Mouse (Mus musculus): ENCODE measurements around the gene Lekr1. TPM values are rescaled to one million over a fixed set of nuclear protein-coding genes. Genes with fewer than 3 reads are reported as not detected.

The Lekr1 gene
- polyA plus RNA-seq, 1 experiment, result 0.39 TPM

DNA sequence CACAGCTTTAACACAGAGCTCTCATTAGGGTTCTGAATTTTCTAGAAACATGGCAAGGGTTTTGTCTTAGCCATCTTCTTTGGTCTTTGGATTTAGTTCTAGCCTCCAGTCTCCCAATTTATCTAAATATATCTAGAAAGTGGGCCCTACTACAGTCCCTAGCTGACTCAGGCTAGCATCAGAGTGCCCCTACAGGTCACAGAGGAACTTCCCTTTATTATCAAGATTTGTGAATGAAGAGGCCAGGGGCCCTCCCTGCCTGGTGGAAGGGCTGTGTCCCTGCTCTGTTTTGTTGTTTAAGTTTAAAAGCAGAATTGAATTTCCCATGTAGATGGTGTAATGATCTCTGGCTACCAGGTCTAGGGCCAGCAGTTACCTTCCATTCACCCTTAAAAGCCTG is 173.6 kb downstream of the Lekr1 start:
- H3K27me3 ChIP-seq (ENCODE audit: control insufficient read depth, insufficient read depth, insufficient read length), result no peaks in the 10 kb centered on the region
- H3K36me3 ChIP-seq (ENCODE audit: control insufficient read depth, insufficient read depth), result no peaks in the 10 kb centered on the region
- no peaks in the 10 kb centered on the region for H3K79me2 ChIP-seq (ENCODE audit: control insufficient read depth, insufficient read depth)
- no peak overlapping the region for H3ac ChIP-seq (ENCODE audit: control insufficient read depth, insufficient read length, low read depth)
- H3K79me3 ChIP-seq (ENCODE audit: low read depth), result no peaks in the 10 kb centered on the region
- no peak overlapping the region for H3K4me3 ChIP-seq (ENCODE audit: insufficient read depth, poor library complexity, severe bottlenecking)
- TF ChIP-seq CTCF (IDR thresholded peaks at IDR 0.05; ENCODE audit: control insufficient read depth, insufficient read depth, insufficient read length) (no peak), FOSL1 (IDR thresholded peaks at IDR 0.05; ENCODE audit: insufficient read depth, low read length, poor library complexity, severe bottlenecking) (no peak), MAX (IDR thresholded peaks at IDR 0.05) (no peak), USF1 (IDR thresholded peaks at IDR 0.05; ENCODE audit: low read depth) (no peak), CEBPB (IDR thresholded peaks at IDR 0.05; ENCODE audit: low read depth) (no peak), MYOG (IDR thresholded peaks at IDR 0.05; ENCODE audit: control insufficient read depth, extremely low read depth, insufficient read length) (no peak), MYOD1 (IDR thresholded peaks at IDR 0.05; ENCODE audit: control insufficient read depth, insufficient read length, low read depth) (no peak)

DNA sequence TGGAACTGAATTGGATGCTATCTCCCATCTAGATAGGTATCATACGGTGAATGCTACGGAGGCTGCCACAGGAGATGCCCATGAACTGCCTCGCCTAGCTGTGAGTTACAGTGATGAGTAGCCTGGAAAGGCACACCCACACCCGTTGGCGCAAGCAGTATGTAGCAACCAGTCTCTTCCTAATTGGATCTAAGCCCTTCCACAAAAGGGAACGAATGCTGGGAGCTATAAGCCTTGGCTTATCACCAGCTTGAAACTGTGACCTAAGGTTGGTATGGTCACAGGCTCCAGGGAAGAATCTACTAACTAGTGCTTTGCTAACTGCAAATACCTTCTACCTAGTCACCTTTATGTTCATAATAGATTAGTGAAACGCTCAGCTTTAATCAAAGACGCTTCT is 175.1 kb downstream of the Lekr1 start:
- Histone ChIP-seq H3ac (ENCODE audit: control insufficient read depth, insufficient read length, low read depth) (no peak overlapping the region), H3K79me3 (ENCODE audit: low read depth) (no peaks in the 10 kb centered on the region), H3K79me2 (ENCODE audit: control insufficient read depth, insufficient read depth) (no peaks in the 10 kb centered on the region), H3K27me3 (ENCODE audit: control insufficient read depth, insufficient read depth, insufficient read length) (no peaks in the 10 kb centered on the region), H3K4me3 (ENCODE audit: insufficient read depth, poor library complexity, severe bottlenecking) (no peak overlapping the region), H3K36me3 (ENCODE audit: control insufficient read depth, insufficient read depth) (no peaks in the 10 kb centered on the region)
- TF ChIP-seq MYOD1 (IDR thresholded peaks at IDR 0.05; ENCODE audit: control insufficient read depth, insufficient read length, low read depth) (no peak), MYOG (IDR thresholded peaks at IDR 0.05; ENCODE audit: control insufficient read depth, extremely low read depth, insufficient read length) (no peak), CEBPB (IDR thresholded peaks at IDR 0.05; ENCODE audit: low read depth) (peak; percentile 9)

- no peaks in the 10 kb centered on the region for H3K27me3 ChIP-seq (ENCODE audit: control insufficient read depth, insufficient read depth, insufficient read length)
- TF ChIP-seq MYOD1 (IDR thresholded peaks at IDR 0.05; ENCODE audit: control insufficient read depth, insufficient read length, low read depth), result no peak
- TF ChIP-seq MAX (IDR thresholded peaks at IDR 0.05), result no peak
- no peak for TF ChIP-seq CEBPB (IDR thresholded peaks at IDR 0.05; ENCODE audit: low read depth)
- TF ChIP-seq FOSL1 (IDR thresholded peaks at IDR 0.05; ENCODE audit: insufficient read depth, low read length, poor library complexity, severe bottlenecking), result no peak
- no peak for TF ChIP-seq USF1 (IDR thresholded peaks at IDR 0.05; ENCODE audit: low read depth)
- no peak for TF ChIP-seq CTCF (IDR thresholded peaks at IDR 0.05; ENCODE audit: control insufficient read depth, insufficient read depth, insufficient read length)
- no peak for TF ChIP-seq MYOG (IDR thresholded peaks at IDR 0.05; ENCODE audit: control insufficient read depth, extremely low read depth, insufficient read length)
- H3K79me2 ChIP-seq (ENCODE audit: control insufficient read depth, insufficient read depth), result no peaks in the 10 kb centered on the region
- no peak overlapping the region for H3K4me3 ChIP-seq (ENCODE audit: insufficient read depth, poor library complexity, severe bottlenecking)
- no peaks in the 10 kb centered on the region for H3K79me3 ChIP-seq (ENCODE audit: low read depth)
- H3ac ChIP-seq (ENCODE audit: control insufficient read depth, insufficient read length, low read depth), result no peak overlapping the region
- H3K36me3 ChIP-seq (ENCODE audit: control insufficient read depth, insufficient read depth), result no peaks in the 10 kb centered on the region
Measured at GRCm38 (mm10) chr3:65842515-65843184, 176.6 kb downstream of the Lekr1 start.

DNA sequence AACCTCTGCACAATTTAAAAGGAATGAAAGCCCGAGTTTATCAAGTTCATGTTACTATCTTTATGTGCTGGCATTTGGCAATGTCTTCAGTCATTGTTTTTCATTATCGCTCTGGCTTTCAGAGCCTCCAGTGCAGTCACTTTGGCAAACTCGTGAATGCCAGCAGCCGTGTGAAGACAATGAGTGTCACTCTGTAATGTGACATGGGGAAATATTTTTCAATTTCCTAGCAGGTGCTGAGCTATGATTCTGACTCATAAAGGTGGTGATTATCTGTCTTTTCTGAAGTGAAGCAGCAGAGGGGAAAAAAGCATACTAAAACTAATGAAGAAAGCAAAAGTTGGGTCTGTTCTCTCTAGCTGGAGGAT is 177.1 kb downstream of the Lekr1 start:
- no peak overlapping the region for H3K4me3 ChIP-seq (ENCODE audit: insufficient read depth, poor library complexity, severe bottlenecking)
- TF ChIP-seq MYOG (IDR thresholded peaks at IDR 0.05; ENCODE audit: control insufficient read depth, extremely low read depth, insufficient read length) (no peak), CTCF (IDR thresholded peaks at IDR 0.05; ENCODE audit: control insufficient read depth, insufficient read depth, insufficient read length) (no peak), MYOD1 (IDR thresholded peaks at IDR 0.05; ENCODE audit: control insufficient read depth, insufficient read length, low read depth) (no peak), MAX (IDR thresholded peaks at IDR 0.05) (no peak)
- no peaks in the 10 kb centered on the region for H3K79me3 ChIP-seq (ENCODE audit: low read depth)
- no peaks in the 10 kb centered on the region for H3K79me2 ChIP-seq (ENCODE audit: control insufficient read depth, insufficient read depth)
- H3K36me3 ChIP-seq (ENCODE audit: control insufficient read depth, insufficient read depth), result no peaks in the 10 kb centered on the region
- H3K27me3 ChIP-seq (ENCODE audit: control insufficient read depth, insufficient read depth, insufficient read length), result no peaks in the 10 kb centered on the region
- H3ac ChIP-seq (ENCODE audit: control insufficient read depth, insufficient read length, low read depth), result no peak overlapping the region

- Histone ChIP-seq H3K27me3 (ENCODE audit: control insufficient read depth, insufficient read depth, insufficient read length) (no peaks in the 10 kb centered on the region), H3K79me3 (ENCODE audit: low read depth) (no peaks in the 10 kb centered on the region), H3K4me3 (ENCODE audit: insufficient read depth, poor library complexity, severe bottlenecking) (no peak overlapping the region), H3K36me3 (ENCODE audit: control insufficient read depth, insufficient read depth) (no peaks in the 10 kb centered on the region), H3K79me2 (ENCODE audit: control insufficient read depth, insufficient read depth) (no peaks in the 10 kb centered on the region), H3ac (ENCODE audit: control insufficient read depth, insufficient read length, low read depth) (no peak overlapping the region)
- TF ChIP-seq CEBPB (IDR thresholded peaks at IDR 0.05; ENCODE audit: low read depth) (no peak), FOSL1 (IDR thresholded peaks at IDR 0.05; ENCODE audit: insufficient read depth, low read length, poor library complexity, severe bottlenecking) (peak; percentile 93), USF1 (IDR thresholded peaks at IDR 0.05; ENCODE audit: low read depth) (peak; percentile 28), MYOG (IDR thresholded peaks at IDR 0.05; ENCODE audit: control insufficient read depth, extremely low read depth, insufficient read length) (no peak), CTCF (IDR thresholded peaks at IDR 0.05; ENCODE audit: control insufficient read depth, insufficient read depth, insufficient read length) (no peak), MYOD1 (IDR thresholded peaks at IDR 0.05; ENCODE audit: control insufficient read depth, insufficient read length, low read depth) (peak; percentile 48), MAX (IDR thresholded peaks at IDR 0.05) (peak; percentile 78)
Measured at GRCm38 (mm10) chr3:65844302-65844701, 178.3 kb downstream of the Lekr1 start.

All from C2C12 (cell line).